Mouse (Mus musculus): Measurements from ENCODE around the gene Fcrls. TPM values are rescaled to one million over a fixed set of nuclear protein-coding genes. Genes with fewer than 3 reads are reported as not detected.
A peak's percentile ranks its signal among the peaks of the same experiment; 100 is the strongest.

Fcrls gene
- 10 to 100 TPM; 21.5 to 23.6 TPM for total RNA-seq (2021)
- long read RNA-seq, experiment 1, transcript Fcrls-201 (8 exons, 2,273 nt): major isoform, 32 of 39 reads
- long read RNA-seq, experiment 1, partial matches to known transcripts: 7 of 39 reads
- long read RNA-seq, experiment 1, other reads (novel, unspliced or antisense): 0 of 39 reads
- long read RNA-seq, experiment 2, transcript Fcrls-201 (8 exons, 2,273 nt): major isoform, 20 of 26 reads
- long read RNA-seq, experiment 2, partial matches to known transcripts: 5 of 26 reads
- long read RNA-seq, experiment 2, other reads (novel, unspliced or antisense): 1 of 26 reads

DNA sequence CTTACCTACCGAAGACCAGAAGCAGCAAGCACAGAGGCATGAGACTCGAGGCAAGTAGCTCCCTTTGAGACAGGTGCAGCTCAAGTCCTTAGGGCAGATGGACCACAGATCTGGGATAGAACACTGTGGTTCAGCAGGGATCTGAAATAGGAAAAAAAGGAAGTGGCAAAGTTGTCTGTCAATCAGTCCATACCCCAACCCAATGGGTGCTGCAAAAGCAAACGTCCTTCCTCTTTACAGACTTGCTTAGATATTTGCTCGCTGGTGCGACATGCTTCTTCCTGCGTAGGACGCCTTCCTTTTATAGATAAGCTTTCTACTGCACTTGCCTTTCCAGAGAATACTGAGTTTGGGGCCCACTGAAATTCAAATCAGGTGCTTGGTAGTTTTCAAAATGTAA lies at the start of gene Fcrls:
TSS of gene Fcrls (minus strand) at position 303 of the 400 bp plus-strand sequence.
- DNase-seq (ENCODE audit: low spot score in 2 of 2): no peak

GRCm38 (mm10) chr3:87309922-87310321 lies 46.4 kb upstream of the Fcrls start:
- no peak for DNase-seq (ENCODE audit: low spot score in 2 of 2)

- DNase-seq (ENCODE audit: low spot score in 2 of 2): no peak
Measured at GRCm38 (mm10) chr3:87299901-87300300, 36.4 kb upstream of the Fcrls start.

DNA sequence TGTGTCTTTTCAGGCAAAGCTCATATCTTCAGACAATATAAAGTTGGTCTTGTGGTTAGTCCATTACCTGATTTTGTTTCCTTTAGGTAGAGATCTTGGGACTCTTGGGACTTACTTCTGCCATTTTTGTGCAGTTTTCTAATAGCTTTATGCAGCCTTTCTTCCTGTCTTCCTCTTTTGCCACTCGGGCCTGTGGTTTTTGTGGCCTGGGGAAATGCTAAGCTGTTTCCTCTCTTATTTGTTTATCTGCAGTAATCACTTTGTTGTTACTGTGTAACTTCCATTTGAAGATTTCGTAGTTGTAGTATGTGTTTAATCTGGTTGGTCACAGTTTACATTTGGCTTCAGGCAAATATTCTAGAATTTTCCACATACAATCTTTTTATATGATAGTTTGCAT lies 10.8 kb upstream of the Fcrls start:
- DNase-seq (ENCODE audit: low spot score in 2 of 2): no peak

- no peak for DNase-seq (ENCODE audit: low spot score in 2 of 2)
Measured at GRCm38 (mm10) chr3:87266581-87266980, 3.0 kb upstream of the Fcrls start.

DNA sequence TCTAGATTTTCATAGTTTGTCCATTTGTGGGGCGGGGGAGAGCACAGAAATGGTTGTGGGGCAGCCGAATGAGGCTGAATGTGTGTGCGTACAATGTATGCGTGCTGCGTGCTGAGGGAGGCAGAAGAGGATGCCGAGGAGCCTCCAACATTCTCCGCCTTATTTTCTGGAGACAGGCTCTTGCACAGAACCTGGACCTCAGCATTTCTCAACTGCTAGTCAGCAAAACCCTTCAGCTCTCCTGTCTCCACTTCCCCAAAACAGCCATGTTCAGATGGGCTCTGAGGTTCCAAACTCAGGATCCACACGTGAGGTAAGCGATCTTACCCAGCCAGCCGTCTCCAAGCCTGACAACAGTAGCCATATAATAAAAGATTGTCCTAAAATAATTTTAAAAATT lies 8.3 kb downstream of the Fcrls start:
- no peak for DNase-seq (ENCODE audit: low spot score in 2 of 2)

DNA sequence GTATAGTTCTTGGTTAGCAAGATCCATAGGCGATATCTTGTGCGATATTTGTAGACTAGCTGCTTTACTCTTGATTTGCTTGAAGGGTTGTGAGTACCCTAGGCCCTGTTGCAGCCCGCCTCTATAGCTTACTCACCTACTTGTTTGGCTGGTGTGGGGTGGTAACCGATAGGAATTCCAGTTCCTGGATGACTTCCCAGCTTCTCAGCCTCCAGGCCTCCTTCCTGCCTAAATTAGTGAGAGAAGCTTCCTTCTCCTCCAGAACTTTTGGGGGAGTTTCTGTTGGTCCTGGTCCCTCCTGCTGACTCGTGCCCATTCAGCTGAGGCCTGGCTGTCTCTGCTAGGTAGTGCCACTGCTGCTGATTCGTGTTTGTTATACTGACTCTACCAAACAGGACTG lies 14.0 kb downstream of the Fcrls start:
- DNase-seq (ENCODE audit: low spot score in 2 of 2): peak; percentile 10 to 39

- DNase-seq (ENCODE audit: low spot score in 2 of 2): peak; percentile 5 to 18
Measured at GRCm38 (mm10) chr3:87247292-87247691, 16.2 kb downstream of the Fcrls start.

DNA sequence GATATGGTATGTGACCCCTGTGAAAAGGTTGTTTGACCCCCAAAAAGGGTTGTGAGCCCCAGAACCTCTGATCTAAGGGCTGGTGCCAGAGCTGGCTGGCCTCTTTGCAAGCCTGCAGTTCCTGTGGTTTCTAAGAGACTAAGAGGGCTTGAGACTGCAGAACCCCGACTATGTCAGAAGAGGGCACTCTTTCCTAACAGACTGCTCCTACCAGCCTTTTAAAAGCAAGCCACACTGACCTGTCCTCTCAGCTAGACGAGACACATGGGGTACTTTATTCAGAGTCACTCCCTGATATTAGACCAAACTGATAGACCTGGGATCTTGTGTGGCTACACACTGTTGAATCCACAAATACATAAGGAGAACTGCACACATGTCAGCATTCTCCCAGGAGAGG lies 19.9 kb downstream of the Fcrls start:
- peak; percentile 30 to 31 for DNase-seq (ENCODE audit: low spot score in 2 of 2)

GRCm38 (mm10) chr3:87240909-87241308 lies 22.6 kb downstream of the Fcrls start:
- DNase-seq (ENCODE audit: low spot score in 2 of 2): no peak

GRCm38 (mm10) chr3:87223636-87224035 lies 39.9 kb downstream of the Fcrls start:
- DNase-seq (ENCODE audit: low spot score in 2 of 2): no peak

DNA sequence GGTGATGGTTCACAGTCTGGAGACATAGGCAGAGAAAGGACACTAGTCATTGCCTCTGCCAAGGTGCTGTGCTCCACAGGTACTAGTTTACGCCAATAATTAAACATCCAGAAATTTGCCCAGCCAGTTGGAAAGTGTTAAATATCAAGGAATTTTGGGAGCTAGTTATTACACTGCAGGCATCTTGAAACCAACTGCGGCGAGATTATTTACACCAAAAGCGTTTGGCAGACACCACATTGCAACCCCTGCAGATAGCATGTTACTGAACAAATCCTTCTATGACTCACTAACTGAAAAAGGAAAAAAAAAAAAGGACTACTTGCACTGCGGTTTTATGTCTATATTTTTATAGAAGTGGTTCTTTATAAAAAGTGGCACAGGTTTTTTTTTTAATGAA lies 41.2 kb downstream of the Fcrls start:
- DNase-seq (ENCODE audit: low spot score in 2 of 2): no peak

- DNase-seq (ENCODE audit: low spot score in 2 of 2): no peak
Measured at GRCm38 (mm10) chr3:87215176-87215575, 48.4 kb downstream of the Fcrls start.

DNA sequence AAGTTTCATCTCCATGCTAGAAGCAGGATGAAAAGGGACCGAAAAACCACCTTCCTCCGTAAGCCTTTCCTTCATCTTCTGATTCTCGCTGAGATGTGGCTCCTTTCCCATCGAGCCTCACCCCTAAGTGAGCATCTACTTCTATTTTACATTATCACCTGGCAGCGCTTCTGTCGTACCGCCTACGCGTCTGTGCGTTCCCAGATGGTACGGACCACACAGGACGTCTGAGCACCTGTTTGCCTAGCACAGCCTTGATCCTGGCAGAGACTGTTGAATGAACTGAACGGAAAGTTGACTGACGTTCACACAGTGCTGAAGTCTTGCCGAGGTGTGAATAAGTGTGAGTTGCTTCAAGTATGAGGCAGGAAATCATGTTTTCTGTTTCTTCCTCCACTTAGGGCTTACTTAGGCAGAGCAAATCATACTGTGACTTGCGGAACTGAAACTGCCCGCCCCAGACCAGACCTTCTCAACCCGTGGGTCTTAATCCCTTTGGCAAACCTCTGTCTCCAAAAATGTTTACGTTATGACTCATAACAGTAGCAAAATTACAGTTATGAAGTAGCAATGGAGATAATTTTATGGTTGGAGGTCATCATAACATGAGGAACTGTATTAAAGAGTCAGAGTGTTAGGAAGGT lies 49.2 kb downstream of the Fcrls start:
- DNase-seq (ENCODE audit: low spot score in 2 of 2): peak in 1 of 2 experiments; percentile 5

DNA sequence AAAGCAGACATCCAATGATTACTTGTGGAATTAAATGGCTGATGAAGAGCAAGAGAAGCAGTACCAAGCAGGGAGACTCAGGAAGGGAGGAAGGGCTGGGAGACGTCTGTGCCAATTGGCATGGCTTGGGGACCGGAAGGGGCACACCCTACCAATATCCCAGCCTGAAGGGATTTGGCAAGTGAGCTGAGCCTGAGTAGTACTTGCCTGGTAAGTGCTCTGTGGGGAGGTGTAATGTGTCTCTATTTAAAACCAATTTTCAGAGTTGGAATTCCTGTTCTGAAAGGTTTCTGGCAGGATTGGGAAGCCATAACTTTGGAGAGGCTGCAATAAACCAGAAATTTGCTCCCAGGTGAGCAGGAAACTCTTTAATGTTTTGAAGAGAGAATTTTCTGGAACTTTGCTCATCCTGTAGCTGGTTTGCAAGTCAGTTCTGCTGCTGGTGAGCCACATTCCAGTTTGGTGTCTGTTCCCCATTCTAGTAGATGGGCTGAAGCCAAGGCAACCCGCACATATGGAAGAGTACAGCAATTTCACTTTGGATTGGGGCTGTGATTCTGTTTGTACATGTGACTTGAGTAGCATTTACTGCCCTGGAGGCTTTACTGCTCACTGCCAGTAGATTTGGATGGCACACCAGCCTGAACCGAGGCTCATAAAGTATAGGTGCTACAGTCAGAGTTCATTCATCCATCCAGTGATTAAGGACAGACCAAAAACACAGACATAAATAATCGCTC lies 57.0 kb downstream of the Fcrls start:
- DNase-seq (ENCODE audit: low spot score in 2 of 2): no peak

Other genes starting within 250 kb of the Fcrls start
- gene Kirrel, start 89.0 kb downstream of the Fcrls start, total RNA-seq (2021): 1 to 10 TPM; 3.9 to 4.2 TPM
- not detected for gene Cd5l, start 94.1 kb upstream of the Fcrls start, total RNA-seq (2021)
- under 1 TPM; 0.26 to 0.30 TPM for gene Fcrl1, start 112.6 kb upstream of the Fcrls start, total RNA-seq (2021)
- gene Fcrl5, start 172.0 kb upstream of the Fcrls start, total RNA-seq (2021): not detected